Mouse (Mus musculus): ENCODE data around the gene Gm5105. TPM values are rescaled to one million over a fixed set of nuclear protein-coding genes. Genes with fewer than 3 reads are reported as not detected.
A peak's percentile ranks its signal among the peaks of the same experiment; 100 is the strongest.

The Gm5105 gene
- polyA plus RNA-seq (2016; fragmentation: Nextera tagmentation; extraction: Ambion mirVana) = 0.09 TPM in 1 of 2 replicates, not detected in the other

DNA sequence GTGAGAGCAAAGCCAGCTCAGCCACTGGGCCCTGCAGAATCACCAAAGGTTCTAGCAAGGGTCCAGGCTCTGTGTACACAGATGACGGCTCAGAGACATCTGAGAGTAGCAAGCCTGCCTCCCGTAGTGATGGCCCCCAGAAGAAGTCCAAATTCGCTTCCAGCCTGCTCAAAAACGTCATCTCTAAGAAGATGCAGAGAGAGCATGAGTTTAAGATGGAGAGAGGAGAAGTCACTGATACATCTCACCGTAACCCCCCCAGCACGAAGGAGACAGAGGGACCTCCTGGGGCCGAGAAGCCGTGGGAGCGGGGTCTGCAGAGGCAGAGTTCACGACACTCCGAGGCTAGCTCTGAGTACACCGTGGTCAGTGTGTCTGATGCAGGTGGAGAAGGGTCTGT is at the start of gene Gm5105:
TSS of gene Gm5105 (minus strand) at position 101 of the 400 bp plus-strand sequence.
- H3K36me3 ChIP-seq (replicated peaks) = no peaks in the 10 kb centered on the region
- H3K27me3 ChIP-seq (replicated peaks; ENCODE audit: low read depth, poor library complexity, severe bottlenecking) = peaks cover 5% of the 10 kb centered on the region
- peak within 1 kb of the TSS; percentile 0; the same call in 1 of the 2 replicates for H3K27ac ChIP-seq (replicated peaks)
- 94% methylated on average over 12 of the region's 12 CpGs for WGBS
- DNase-seq (ENCODE audit: low spot score) = no peak
- no peak within 1 kb of the TSS for H3K4me3 ChIP-seq
- peaks cover 52% of the 10 kb centered on the region for H3K4me1 ChIP-seq
- no peaks in the 10 kb centered on the region for H3K9me3 ChIP-seq

DNA sequence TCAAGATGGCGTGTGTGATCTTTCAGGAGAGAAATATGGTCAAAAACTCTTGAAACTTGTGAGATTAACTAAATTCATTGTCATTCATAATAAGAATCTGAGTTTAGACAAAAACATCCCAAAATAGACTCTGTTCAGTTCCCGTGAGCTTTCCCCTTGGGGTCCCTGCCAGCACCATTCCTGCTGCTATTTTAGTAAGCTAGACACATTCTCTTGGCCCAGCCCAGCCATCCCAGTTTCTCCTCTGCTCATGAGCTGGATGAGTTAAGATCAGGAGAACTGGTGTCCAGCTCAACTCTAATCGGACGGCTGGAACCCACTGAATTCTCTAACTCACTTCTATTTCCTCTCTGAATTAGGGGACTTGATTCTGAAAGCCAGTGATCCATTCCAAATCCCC is 49.7 kb upstream of the Gm5105 start:
- H3K27ac ChIP-seq (replicated peaks) = no peak overlapping the region
- H3K4me1 ChIP-seq = no peaks in the 10 kb centered on the region; the same call in 1 of the 2 replicates
- no peaks in the 10 kb centered on the region for H3K36me3 ChIP-seq (replicated peaks)
- H3K4me3 ChIP-seq = no peak overlapping the region
- no peaks in the 10 kb centered on the region for H3K9me3 ChIP-seq
- H3K27me3 ChIP-seq (replicated peaks; ENCODE audit: low read depth, poor library complexity, severe bottlenecking) = no peaks in the 10 kb centered on the region
- no peak for DNase-seq (ENCODE audit: low spot score)
- 90% methylated on average over 4 of the region's 4 CpGs for WGBS

DNA sequence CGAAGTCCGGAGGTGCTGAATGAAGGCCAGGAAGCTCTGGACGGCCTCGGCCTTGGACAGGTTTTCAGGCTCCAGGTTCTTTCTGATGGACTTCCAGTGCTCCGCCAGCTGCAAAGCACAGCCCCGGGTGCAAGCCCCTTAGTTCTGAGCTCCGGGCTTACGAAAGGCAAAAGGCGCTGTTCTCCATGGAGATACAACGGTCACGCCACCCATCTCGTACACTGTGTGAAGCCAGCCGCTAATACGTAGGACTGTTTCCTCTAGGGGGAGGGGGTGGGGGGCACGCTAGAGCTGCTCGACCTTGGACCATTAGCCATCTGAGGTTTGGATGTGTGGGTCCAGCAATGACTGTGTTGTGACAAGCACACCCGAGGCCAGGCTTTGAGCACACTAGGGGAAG is 46.9 kb upstream of the Gm5105 start:
- DNase-seq (ENCODE audit: low spot score) = no peak
- Histone ChIP-seq H3K4me1 (no peaks in the 10 kb centered on the region; the same call in 1 of the 2 replicates), H3K4me3 (no peak overlapping the region), H3K36me3 (replicated peaks) (no peaks in the 10 kb centered on the region), H3K27ac (replicated peaks) (no peak overlapping the region), H3K9me3 (no peaks in the 10 kb centered on the region), H3K27me3 (replicated peaks; ENCODE audit: low read depth, poor library complexity, severe bottlenecking) (no peaks in the 10 kb centered on the region)
- 87% methylated on average over 17 of the region's 17 CpGs for WGBS

DNA sequence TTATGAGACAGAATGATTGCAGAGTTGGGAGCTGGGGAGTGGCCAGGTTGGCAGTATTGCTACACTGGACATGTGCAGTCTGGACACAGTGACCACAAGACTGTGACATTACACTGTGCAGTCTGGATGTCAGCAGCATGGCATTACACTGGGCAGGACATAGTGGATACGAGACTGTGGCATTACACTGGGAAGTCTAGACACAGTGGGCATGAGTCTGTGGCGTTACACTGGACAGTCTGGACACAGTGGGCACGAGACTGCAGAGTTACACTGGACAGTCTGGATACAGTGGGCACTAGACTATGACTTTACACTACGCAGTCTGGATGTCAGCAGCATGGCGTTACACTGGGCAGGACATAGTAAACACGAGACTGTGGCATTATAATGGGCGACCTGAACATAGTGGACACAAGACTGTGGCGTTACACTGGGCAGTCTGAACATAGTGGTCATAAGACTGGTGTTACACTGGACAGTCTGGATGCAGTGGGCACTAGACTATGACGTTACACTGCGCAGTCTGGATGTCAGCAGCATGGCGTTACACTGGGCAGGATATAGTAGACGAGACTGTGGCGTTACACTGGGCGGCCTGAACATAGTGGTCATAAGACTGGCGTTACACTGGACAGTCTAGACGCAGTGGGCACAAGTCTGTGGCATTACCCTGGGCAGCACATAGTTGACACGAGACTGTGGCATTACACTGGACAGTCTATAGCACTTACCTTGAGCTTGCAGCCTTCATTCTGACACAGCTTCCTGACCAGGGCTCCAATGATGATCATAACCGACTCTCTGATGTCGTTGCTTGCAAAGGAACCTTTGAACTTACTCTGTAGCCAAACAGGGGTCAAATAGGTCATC is 44.0 kb upstream of the Gm5105 start:
- 90% methylated on average over 19 of the region's 19 CpGs for WGBS
- H3K27ac ChIP-seq (replicated peaks) = no peak overlapping the region

DNA sequence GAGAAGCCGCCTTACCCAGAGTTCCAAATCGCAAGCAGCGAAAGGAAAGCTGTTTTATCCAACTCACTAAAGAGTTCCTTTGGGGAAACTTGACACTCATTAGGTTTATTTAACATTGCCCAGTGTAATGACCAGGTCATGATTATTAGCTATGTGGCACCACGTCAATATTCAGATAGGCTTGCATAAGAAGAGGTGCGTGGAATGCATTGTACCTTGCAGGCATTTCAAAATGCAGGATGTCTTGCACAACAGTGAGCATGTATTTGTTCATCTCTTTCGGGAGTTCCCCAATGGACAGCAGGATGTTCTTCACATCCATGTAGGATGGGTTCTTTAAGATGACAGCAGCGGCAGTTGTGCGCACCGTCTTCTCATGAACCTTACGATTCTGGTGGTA is 39.7 kb upstream of the Gm5105 start:
- Histone ChIP-seq H3K36me3 (replicated peaks) (no peaks in the 10 kb centered on the region), H3K9me3 (no peaks in the 10 kb centered on the region), H3K27me3 (replicated peaks; ENCODE audit: low read depth, poor library complexity, severe bottlenecking) (no peaks in the 10 kb centered on the region), H3K27ac (replicated peaks) (no peak overlapping the region), H3K4me1 (no peaks in the 10 kb centered on the region), H3K4me3 (no peak overlapping the region)
- 95% methylated on average over 10 of the region's 10 CpGs for WGBS
- DNase-seq (ENCODE audit: low spot score) = no peak

More for the DNA sequence above, 44.0 kb upstream of the Gm5105 start:
- no peaks in the 10 kb centered on the region for H3K36me3 ChIP-seq (replicated peaks)
- no peak for DNase-seq (ENCODE audit: low spot score)
- no peaks in the 10 kb centered on the region for H3K9me3 ChIP-seq
- no peaks in the 10 kb centered on the region for H3K27me3 ChIP-seq (replicated peaks; ENCODE audit: low read depth, poor library complexity, severe bottlenecking)
- no peak overlapping the region for H3K4me3 ChIP-seq
- H3K4me1 ChIP-seq = no peaks in the 10 kb centered on the region; the same call in 1 of the 2 replicates

DNA sequence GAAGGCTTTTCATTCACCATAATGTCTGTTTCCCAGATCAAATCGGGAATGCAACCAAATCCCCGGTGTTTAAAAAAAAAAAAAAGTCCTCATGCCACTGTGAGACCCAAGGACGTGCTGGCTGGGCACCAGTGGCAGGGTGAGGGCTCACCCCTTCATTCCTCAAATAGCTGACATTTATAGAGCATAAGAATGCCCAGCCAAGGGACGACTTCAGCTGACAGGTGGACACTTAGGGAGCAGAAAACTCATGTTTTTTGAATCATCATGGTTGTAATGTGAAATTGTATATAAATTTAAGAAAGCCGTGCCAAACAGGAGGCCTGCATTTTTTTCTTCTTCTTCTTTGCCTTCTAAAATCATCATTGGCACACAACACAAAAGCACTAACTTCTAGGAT is 37.9 kb upstream of the Gm5105 start:
- H3K27ac ChIP-seq (replicated peaks) = no peak overlapping the region
- 80% methylated on average over 5 of the region's 5 CpGs for WGBS
- no peaks in the 10 kb centered on the region for H3K9me3 ChIP-seq
- DNase-seq (ENCODE audit: low spot score) = no peak
- no peaks in the 10 kb centered on the region for H3K36me3 ChIP-seq (replicated peaks)
- no peaks in the 10 kb centered on the region for H3K27me3 ChIP-seq (replicated peaks; ENCODE audit: low read depth, poor library complexity, severe bottlenecking)
- H3K4me1 ChIP-seq = no peaks in the 10 kb centered on the region
- no peak overlapping the region for H3K4me3 ChIP-seq

DNA sequence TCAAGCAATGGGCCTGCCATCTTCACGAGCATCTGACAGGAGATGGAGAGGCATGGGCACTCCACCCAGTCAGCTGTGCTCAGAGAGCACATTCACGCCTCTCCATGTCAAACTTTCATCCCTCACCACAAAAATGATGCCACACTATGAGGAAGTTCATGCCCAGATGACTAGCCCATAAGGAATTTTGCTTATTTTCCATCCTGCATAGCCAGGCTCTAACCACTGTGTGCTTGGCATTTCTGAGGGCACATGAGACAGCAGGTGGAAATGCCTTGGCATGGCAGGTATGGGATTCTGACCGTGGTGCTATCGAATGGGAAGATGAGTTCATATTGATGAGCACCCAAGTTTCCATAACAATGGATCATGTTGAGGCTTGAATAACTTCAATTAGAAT is 36.5 kb upstream of the Gm5105 start:
- Histone ChIP-seq H3K4me1 (no peaks in the 10 kb centered on the region), H3K36me3 (replicated peaks) (no peaks in the 10 kb centered on the region), H3K9me3 (no peaks in the 10 kb centered on the region), H3K4me3 (no peak overlapping the region), H3K27me3 (replicated peaks; ENCODE audit: low read depth, poor library complexity, severe bottlenecking) (no peaks in the 10 kb centered on the region), H3K27ac (replicated peaks) (no peak overlapping the region)
- WGBS = 94% methylated on average over 4 of the region's 4 CpGs
- no peak for DNase-seq (ENCODE audit: low spot score)

DNA sequence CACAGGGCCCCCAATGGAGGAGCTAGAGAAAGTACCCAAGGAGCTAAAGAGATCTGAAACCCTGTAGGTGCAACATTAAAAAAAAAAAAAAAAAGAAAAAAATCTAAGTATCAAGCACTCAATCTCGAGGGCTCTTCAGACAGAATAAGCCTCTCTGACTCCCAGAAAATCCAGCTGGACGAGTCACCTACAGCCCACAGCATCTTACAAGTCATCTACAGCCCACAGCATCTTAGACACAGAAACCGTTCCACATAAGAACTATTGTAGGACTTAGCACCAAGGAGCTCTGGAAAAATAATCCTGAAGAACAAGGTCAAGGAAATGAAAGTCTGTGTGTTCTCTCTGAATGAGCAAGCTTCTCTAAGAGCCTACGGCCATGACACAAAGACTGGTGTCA is 34.7 kb upstream of the Gm5105 start:
- no peaks in the 10 kb centered on the region for H3K36me3 ChIP-seq (replicated peaks)
- DNase-seq (ENCODE audit: low spot score) = no peak
- WGBS = 90% methylated on average over 4 of the region's 4 CpGs

DNA sequence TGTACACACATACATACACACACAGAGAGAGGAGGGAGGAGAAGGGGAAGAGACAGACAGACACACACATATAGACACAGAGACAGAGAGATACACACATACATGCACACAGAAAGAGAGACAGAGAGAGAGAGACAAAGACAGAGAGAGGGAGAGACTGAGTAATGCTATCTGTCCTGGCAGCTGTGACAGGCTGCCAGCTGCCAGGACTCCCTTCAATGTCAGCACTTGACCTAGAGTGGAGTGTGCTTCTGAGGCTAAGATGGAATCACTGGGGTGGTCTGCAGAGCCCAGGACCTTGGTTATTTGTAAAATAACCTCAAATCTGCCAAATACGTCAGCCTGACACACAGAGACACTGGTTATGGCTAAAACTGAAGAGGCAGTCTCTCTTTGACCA is 30.5 kb upstream of the Gm5105 start:
- Histone ChIP-seq H3K27ac (replicated peaks) (no peak overlapping the region), H3K9me3 (no peaks in the 10 kb centered on the region), H3K36me3 (replicated peaks) (peaks cover 6% of the 10 kb centered on the region), H3K4me1 (0 out of 2 replicates have a peak, but pooled peaks cover 3% of the 10 kb centered on the region), H3K27me3 (replicated peaks; ENCODE audit: low read depth, poor library complexity, severe bottlenecking) (no peaks in the 10 kb centered on the region), H3K4me3 (no peak overlapping the region)
- no peak for DNase-seq (ENCODE audit: low spot score)
- WGBS = 77% methylated on average over 1 of the region's 1 CpGs

More for the DNA sequence above, 34.7 kb upstream of the Gm5105 start:
- Histone ChIP-seq H3K9me3 (no peaks in the 10 kb centered on the region), H3K4me1 (no peaks in the 10 kb centered on the region), H3K27ac (replicated peaks) (no peak overlapping the region), H3K4me3 (no peak overlapping the region), H3K27me3 (replicated peaks; ENCODE audit: low read depth, poor library complexity, severe bottlenecking) (no peaks in the 10 kb centered on the region)

DNA sequence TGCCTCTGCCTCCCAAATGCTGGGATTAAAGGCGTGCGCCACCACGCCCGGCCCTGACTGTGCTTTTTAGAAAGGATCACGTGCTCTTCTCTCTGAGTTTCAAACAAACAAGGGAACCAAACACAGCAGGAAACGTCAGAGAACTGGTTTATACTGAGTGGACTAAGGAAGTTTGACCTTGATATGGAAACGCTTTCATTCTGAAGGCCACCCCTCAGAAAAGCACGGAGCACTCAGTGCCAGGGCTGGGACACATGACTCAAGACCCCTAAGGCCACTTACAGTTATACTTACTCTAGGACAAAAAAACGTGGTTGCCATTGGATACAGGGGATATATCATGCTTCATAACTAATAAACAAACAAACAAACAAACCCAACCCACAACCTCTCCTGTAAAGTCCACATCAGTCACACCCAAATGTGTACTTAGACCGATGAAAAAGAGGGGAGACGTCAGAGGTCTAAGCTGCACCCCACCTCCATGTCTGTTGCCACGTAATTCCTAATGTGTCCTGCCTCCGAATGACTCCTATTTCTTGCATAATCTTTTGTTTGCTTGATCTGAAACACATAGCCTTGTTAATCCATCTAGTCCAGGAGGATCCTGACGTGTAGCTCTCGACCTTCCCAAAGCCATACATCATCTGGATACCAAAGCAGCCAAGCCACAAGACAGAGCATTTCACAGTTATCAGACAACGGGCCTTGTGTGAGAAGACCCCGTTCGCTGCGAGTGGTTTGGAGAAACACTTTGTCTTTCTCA is 29.3 kb upstream of the Gm5105 start:
- no peaks in the 10 kb centered on the region for H3K9me3 ChIP-seq
- H3K4me1 ChIP-seq = 0 out of 2 replicates have a peak, but pooled peaks cover 3% of the 10 kb centered on the region
- H3K27ac ChIP-seq (replicated peaks) = 0 out of 2 replicates have a peak overlapping the region, but pooled peaks have one; percentile 3

DNA sequence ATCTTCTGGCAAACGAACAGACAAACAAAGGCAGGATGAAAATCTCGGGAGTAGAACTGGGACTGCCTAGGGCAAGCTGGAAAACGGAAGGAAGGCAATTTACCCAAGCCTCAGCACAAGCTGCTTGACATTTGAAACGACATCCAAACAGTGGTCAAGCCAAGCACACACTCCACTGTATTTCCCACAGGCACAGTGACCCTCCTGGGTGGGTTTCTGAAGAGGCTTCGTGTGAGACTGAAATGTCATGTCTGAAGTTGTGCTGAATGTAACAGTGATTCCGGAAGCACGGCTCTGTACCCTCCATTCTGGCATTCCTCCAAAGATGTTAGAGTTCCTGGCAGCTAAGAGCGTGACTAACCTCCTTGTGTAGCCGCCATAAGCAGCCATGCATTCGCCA is 28.5 kb upstream of the Gm5105 start:
- WGBS = 74% methylated on average over 10 of the region's 10 CpGs
- H3K27ac ChIP-seq (replicated peaks) = no peak overlapping the region
- peaks cover 6% of the 10 kb centered on the region for H3K36me3 ChIP-seq (replicated peaks)
- H3K9me3 ChIP-seq = no peaks in the 10 kb centered on the region
- no peak overlapping the region for H3K4me3 ChIP-seq
- H3K27me3 ChIP-seq (replicated peaks; ENCODE audit: low read depth, poor library complexity, severe bottlenecking) = no peaks in the 10 kb centered on the region
- 0 out of 2 replicates have a peak, but pooled peaks cover 3% of the 10 kb centered on the region for H3K4me1 ChIP-seq
- no peak for DNase-seq (ENCODE audit: low spot score)

More for the DNA sequence above, 29.3 kb upstream of the Gm5105 start:
- Histone ChIP-seq H3K27me3 (replicated peaks; ENCODE audit: low read depth, poor library complexity, severe bottlenecking) (no peaks in the 10 kb centered on the region), H3K36me3 (replicated peaks) (peaks cover 6% of the 10 kb centered on the region), H3K4me3 (no peak overlapping the region)
- no peak for DNase-seq (ENCODE audit: low spot score)
- WGBS = 88% methylated on average over 19 of the region's 19 CpGs

DNA sequence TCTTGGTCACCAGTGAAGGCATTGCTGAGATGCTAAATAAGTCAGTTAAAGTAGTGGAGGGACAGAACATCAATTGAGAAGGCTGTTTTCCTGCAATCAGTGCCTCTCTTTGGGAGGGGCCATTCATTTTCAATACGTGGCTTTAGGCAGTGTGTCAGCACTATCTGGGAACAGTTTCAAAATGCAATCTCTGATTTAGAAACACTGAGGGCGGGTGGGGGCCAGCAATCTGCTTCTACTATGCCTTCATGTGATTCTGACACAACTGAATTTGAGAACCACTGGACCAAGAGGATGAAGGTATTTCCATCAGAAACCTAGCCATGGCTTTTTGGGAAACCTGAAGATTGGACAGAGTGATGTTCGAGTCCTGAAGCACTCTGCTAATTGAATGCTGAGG is 28.1 kb upstream of the Gm5105 start:
- H3K4me1 ChIP-seq = 0 out of 2 replicates have a peak, but pooled peaks cover 3% of the 10 kb centered on the region
- H3K27ac ChIP-seq (replicated peaks) = no peak overlapping the region
- no peaks in the 10 kb centered on the region for H3K27me3 ChIP-seq (replicated peaks; ENCODE audit: low read depth, poor library complexity, severe bottlenecking)
- H3K9me3 ChIP-seq = no peaks in the 10 kb centered on the region
- H3K4me3 ChIP-seq = no peak overlapping the region
- 74% methylated on average over 3 of the region's 3 CpGs for WGBS
- DNase-seq (ENCODE audit: low spot score) = no peak
- H3K36me3 ChIP-seq (replicated peaks) = peaks cover 6% of the 10 kb centered on the region

All from embryonic facial prominence, embryonic 10.5 days (tissue).